Mouse (Mus musculus) heart, postnatal 4 days (tissue): Measurements from ENCODE around the gene Nudt14. TPM values are rescaled to one million over a fixed set of nuclear protein-coding genes. Genes with fewer than 3 reads are reported as not detected.

ENCODE experiments used
- DNase-seq: peaks from one replicate; pipeline ENCODE4 v3.0.0; 2021
- total RNA-seq, 2 experiments: library from RNA; stranded (reverse); gene quantifications; 2 replicates each; pipeline ENCODE4 v1.2.3; 2021

The Nudt14 gene
- total RNA-seq, 2 experiments from 2014 or later, result 10.3 to 15.7 TPM

DNA sequence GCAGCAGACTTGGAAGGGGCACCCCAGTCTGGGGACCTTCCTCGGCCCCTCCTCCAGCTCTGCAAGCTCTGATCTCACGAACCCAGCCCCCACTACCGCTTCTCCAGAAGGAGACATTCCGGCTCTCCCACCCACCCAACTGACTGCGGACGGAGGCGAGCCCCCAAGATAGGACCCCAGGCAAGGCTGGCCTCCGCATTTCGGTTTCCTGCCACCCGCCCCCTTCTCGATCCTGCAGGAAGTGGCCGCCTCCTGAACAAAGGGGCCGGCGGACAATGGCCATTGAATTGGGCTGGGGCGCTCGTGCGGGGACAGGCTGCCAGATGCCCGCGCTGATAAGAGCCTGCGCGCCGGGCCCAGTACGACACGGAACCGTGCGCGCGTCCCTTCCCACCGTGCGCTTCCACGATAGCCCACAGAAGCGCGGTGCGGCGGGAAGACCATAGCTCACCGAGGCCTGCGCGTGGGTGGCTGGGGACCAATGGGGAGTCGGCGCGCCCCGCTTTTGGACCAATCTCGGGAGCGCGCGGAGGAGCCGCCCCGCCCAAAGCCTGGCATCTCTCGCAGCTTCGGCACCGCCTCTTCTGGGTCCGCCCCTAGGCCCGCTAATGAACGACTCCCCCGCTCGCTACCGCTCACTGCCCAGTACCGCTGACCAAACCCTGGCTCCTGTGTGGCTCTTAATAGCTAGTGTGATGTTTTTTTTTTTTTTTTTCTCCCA, 8.3 kb upstream of the Nudt14 start:
- peak; percentile 89 for DNase-seq

DNA sequence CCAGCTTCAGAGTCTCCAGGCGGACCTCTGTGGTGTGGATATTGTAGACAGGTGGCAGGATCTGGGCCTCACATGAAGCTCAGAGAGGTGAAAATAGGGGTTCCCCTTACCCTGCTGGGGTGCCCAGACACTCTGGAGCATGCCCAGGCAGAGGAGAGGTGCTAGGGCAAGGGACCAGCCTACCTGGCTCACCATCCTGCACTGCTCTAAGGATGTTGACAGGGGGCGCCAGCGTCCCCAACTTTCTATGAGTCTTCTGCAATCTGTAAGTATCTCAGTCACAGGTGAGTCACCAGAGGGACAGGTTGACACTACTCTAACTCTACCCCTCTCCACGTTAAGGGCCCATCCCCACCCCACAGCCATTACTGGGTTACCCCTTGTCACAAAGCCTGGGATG, 5.4 kb upstream of the Nudt14 start:
- DNase-seq, result no peak

DNA sequence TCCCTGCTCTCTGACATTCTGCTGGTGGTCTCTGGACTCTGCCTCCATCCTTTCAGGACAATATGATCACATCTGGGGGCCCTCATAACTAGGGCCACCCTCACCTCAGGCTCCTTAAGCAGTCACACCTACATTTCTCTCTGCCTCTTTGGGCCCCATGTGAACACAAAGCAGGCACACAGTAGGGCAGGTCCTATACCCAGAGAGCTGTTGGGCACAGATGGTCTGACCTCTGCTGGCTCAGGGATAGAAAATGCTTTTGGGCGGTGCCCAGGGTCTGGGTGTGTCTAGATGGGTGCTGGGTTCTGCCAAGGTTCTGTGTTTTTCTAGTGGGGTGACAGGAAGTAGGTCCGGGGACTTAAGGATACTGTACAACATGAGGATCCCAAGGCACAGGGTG, 1.7 kb upstream of the Nudt14 start:
- DNase-seq, result no peak

DNA sequence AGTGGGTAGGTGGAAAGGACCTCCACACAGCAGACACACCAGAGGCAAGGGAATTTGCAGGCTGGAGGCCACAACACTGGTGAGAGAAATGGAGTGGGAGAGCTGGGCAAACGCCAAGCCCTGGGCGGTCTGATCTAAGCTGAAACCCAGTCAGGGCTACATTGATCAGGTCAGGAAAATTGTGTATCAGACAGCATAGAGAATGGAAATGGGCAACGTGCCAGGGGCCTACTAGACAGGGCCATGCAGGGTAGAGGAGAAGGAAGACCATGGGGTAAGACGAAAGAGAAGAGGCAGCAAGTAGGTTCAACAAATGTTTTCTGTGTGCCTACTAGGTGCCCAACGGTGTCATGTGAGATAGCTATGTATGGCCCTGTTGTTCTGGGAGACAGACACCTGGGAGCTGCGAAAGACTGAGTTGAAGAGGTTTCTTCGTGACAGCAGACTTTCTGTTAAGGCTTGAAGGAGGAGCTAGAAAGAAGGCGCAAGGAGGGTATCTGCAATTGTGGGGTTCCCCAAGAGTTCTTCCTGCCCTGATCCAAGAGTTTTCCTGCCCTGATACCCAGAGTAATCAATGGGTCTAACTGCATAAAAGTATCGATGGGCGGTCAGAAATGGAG, 658 bp downstream of the Nudt14 start:
- DNase-seq, result peak; percentile 46

DNA sequence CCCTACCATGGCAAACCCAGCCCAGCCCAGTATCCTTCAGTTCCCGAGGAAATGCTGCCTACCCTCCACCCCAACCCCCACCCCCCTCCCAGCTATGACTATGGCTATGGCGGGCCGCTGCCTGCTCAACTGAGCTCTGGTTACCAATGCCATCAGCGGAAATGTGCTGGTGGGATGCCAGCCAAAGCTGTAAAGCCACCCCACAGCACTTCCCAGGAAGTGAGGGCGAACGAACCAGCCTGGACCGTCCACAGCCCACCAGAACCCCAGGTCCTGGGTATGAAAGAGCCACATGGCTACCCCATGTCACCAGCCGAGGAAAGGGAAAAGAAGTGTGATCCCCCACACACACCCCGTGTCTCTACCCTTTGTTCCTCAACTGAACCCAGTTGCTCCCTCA, 1.2 kb downstream of the Nudt14 start:
- DNase-seq, result no peak

DNA sequence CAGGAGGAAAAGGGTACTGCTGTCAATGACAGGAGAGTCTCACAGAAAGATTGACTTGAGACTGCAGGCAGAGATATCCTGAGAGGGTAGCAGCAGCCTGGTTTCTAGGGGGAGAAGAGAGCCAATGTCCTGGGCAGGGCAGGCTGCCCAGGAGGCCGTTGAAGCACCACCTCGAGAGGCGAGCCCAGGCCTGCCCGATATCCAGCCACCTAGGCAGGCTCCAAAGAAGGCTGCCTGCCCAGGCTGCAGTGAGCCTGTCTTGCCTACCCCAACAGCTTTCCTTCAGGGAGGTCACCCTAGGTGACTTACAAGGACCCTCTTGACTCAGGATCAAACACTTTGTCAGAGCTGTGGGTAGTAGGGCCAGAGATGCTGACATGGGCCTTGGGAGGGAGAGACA, 1.7 kb downstream of the Nudt14 start:
- DNase-seq, result no peak

DNA sequence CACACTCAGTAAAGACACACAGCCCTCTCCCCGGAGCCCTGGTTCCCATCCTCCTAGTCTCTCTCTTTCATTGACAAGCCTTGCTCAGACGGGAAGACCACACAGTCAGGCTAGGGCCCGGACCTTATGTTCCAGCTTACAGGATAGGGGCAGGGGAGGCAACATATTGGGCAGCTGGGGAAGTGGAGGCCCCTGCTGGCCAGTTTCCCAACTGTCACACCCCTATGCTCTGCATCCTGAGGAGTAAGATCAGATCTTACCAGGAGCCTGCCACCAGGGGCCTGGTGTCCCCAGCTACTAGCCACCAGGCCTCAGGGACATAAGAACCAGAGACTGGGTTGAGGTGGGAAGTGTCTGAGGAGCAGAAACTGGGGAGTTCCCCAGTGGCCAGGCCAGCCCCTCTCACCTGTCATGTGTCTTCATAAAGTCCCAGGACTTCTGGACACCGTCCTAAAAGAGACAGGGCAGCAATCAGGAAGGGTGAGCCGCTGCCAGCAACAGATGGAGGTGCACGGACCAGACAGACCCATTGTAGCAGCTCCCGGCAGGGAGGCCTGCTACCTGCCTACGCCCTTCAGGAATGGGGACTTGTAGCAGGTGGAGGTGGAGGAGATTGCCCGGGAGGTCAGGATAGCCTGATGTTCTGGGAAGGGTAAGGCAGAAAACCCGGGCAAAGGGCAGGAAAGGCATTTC, 2.9 kb downstream of the Nudt14 start:
- DNase-seq, result peak; percentile 42

DNA sequence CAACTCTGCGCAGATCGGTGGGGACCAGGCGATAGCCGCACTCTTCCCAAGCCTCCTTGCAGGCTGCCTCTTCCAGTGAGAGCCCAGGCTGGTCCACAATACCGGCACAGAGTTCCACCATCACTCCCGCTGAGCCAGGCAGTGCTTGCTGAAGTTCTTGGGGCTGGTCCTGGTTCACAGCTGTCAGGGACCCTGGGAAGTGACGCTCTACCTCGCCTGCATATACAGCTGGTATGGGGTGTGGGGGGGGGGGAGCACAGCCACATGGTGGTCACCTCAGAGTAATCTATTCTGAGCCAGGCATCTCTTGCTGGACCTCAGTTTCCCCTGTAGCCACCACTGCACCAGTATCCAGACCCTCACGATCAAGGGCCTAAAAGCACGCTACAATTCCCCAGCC, 3.6 kb downstream of the Nudt14 start:
- no peak for DNase-seq

DNA sequence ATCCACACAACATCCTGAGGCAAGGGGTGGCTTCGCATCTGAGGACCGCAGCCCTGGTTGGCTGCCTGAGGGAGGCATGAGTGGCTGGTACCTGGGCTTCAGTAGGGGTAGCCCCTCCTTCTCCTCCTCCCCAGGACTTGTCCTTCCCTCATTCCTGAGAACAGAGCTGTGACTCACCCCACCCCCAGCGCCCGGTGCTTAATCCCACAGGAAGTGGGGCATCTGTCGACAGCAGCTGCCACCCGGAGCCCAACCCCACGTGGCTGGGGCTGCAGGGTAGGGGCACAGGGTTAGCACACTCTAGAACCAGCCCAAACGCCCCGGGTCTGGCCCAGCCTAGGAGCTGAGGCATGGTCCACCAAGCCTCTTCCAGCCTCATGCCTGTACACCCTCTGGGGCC, 4.0 kb downstream of the Nudt14 start:
- DNase-seq, result no peak

DNA sequence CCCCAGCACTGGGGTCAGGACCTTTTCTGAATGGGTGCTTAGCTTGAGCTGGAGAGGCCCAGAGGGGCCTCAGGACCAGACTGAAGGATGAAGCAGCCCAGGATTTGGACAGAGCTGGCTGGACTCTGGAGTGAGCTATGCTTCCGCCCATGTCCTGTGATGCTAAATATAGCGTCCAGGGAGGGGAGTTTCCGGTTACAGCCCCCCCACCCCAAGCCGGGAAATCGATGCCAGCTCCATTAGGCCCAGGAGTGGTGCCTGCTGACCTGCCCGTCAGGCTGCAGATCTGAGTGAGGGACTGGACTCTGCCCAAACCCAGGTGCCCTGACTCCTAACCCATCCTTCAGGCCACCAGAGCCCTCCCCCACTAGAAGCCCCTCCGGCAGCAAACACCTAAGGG, 9.3 kb downstream of the Nudt14 start:
- DNase-seq, result no peak

DNA sequence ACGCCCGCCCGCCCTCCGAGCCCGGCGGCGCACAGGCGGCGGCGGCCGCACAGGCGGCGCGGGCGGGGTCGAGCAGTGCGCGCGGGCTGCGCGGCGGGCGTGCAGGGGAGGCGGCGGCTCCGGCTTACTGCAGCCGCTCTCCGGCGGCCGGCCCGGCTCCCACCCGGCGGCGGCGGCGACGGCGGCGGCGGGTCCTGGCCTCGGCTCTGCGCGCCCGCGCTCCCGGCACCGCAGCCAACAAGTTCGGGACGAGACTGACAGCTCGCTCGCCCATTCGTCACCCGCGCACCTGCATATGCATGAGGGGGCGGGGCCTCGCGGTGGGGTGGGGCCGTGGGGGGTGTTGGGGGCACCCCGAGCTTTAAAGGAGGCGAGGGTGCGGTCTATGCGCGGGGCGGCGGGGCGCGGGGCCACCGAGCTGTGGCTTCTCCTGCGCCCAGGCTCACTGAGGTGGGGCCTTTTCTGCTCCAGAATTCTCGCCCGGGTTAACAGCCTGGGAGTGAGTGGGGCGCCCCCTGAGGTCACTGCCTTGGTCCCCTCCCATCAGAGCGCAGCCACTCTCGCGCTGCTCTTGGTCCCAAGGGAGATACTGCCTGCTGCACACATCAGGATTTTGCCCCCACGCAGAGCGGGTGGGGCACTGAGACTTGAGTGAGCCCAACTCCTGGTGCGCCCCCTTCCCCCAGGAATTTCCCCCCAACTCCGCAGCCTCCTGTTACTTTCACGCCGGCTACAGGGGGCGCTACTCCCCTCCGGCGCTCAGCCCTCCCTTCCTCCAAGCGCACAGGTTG, 12.2 kb downstream of the Nudt14 start, which contains the start of gene Jag2:
Gene Jag2 (minus strand): TSS at position 215 of the 791 bp plus-strand sequence.
- peak; percentile 75 for DNase-seq

DNA sequence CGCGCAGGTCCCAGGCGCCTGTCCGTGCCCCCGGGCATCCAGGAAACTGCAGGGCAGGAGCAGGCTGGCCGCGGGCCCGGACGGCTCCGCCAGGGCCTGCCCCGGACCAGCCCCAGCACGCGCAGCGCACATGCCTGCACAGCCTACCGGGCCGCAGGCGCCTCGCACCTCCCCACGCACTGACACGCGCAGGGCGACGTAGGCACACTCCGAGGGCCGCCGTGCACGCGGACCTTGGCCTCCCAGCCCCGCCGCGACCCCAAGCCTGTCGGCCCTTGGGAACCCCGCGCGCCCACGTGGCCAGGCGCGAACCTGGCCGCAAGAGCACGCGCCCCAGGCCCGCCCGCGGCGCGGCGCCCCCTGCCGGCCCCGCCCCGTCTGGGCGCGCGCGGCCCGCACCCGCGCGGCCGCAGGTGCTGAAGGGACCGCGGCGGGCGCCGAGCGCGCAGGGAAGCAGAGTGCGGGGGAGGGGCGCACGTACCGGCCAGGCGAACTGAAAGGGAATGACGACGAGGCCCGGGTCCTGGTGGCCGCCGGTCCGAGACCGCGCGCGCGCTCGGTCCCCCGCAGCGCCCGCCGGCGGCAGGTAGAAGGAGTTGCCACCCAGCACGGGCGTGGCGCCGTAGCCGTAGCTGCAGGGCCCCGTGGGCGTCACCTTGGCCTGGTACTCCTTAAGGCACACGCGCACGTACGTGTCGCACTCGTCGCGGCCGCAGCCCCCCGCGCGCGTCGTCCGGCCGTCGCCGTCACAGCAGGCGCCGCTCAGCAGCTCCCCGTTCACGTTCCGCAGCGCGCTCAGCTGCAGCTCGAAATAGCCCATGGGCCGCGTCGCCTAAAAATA, 13.3 kb downstream of the Nudt14 start:
- DNase-seq, result peak; percentile 41

DNA sequence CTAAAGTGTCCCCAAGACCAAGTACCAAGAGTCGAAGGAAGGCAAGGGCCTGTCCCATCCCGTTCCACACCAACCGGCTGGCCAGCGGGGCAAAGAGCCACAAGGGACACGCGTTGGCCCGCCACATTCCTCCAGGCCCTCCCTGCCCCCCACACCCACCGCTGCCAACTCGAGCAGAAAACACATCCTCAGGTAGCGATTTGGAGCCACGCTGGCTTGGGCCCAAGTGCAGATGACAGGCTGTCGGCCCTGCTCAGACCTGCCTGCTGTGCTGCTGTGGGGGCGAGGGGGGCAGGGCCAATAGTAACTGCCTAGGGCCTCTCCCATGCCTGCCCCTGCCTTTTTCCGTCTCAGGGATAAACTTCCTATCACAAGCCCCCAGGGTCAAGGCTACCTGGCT, 14.7 kb downstream of the Nudt14 start:
- DNase-seq, result no peak

DNA sequence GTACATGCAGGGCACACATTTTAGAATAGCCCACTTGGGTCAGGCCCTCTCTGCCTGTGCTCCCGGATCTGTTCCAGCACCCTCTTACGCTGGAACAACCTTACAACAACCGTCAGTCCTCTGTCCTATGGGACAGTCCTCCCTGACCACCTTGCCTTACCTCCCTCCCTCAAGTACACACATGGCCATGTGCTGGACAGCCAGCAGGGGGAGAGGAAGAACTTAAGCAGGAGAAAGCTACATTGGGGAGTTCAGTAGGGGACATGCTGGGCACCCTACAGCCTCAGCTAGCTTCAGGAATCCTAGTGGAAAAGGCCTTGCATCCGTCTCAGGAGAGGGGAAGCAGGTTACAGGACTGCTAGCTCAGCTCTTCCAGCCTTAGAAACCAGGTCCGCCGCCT, 16.0 kb downstream of the Nudt14 start:
- no peak for DNase-seq

DNA sequence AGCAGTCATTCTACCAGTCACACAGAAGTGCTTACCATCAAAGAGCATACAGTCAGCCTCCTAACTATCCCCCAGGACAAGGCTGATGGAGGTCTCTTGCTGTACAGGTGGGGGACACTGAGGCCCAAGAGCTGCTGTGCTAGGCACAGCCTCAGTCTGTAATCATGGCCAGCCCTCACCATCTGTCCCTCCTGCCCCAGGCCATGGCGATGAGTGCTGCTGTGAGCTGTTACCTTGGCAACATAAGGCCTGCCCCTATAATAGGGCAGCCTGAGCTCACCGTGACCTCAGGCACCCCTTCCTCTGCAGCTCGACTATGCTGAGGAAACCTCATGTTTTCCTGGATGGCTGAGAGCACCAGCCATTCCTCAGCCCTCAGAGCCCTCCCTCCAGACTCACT, 19.4 kb downstream of the Nudt14 start:
- DNase-seq, result no peak

DNA sequence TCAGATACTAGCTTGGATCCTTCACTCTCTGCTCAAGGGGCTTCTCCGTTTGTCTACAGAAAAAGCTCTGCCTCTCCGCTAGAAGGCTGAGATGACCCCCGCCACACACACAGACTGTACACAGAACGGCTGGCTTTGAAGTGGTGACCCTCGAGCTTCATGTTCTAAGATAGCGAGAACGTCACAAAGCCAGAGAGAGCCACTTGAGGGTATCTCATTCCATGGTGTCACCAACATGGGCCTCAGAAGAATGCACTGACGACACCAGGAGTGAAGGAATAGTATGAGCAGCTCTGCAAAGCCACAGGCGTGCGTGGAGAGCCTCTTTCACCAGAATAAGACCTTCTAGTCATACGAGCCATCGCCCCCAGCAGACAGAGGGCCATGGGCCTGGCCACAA, 20.4 kb downstream of the Nudt14 start:
- DNase-seq, result peak; percentile 28

DNA sequence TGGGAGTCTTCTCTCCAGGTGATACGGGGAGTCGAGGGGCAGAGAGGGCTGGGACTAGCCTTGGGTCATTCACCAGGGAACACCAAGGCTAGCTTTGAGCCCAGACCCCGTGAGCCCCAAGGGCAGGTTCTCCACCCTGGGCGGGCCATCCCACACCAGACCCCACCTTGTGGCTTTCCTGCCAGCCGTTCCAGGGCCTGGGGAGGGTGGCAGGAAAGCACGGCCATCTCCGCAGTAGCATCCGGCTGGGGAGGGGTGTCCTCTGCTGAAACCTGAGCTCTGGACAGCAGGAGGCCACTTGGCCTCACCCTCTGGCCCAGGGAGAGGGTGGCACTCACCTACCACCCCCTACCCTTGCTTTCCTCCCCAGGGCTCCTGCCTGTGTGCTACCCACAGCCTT, 24.0 kb downstream of the Nudt14 start:
- peak; percentile 33 for DNase-seq

DNA sequence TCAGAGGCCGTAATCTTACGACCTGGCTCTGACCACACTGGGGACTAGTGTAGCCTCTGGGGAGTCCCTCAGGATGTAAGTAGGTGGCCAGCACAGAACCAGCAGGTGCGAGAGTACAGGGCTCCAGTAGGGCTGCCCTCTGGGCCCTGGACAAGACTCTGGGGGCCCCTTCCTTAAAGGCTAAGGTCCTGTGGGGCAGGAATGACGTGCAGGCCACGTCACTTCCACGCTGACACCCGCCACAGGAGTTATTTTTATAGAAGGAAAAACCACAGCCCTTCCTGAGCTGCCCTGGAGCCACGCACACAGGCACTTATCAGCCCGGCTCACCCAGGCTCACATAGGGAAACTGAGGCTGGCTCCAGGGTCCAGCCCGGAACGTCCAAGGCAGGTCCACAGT, 24.4 kb downstream of the Nudt14 start:
- no peak for DNase-seq

DNA sequence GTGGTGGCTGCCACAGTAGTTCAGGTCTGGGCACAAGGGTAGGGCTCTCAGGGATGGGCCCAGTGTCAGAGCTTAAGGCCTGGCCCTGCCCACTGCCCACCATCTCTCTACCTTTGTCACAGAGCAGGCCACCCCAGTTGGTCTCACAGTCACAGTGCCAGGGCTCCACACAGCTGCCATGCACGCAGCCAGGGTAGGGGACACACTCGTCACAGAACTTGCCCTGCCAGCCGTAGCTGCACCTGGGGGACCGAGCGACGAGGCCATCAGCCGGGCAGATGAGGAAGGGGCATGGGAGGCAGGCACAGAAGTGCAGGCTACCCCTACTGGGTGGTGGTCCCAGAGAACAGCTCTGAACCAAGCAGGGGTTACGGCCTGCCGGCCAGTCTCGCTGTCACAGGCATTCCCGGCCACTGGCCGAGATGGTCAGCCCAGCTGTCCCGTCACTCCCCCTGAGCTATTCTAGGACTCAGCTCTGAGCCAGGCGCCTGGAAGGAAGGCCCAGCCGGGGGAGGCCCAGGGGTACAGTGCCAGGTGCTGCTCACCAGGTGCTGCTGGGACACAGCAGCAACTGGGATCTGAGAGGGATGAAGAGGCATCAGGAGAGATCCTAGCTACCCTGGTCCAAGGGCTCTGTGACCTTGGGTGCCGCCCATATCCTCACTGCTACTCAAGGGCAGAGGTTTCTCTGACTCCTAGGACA, 25.1 kb downstream of the Nudt14 start:
- DNase-seq, result peak; percentile 68

DNA sequence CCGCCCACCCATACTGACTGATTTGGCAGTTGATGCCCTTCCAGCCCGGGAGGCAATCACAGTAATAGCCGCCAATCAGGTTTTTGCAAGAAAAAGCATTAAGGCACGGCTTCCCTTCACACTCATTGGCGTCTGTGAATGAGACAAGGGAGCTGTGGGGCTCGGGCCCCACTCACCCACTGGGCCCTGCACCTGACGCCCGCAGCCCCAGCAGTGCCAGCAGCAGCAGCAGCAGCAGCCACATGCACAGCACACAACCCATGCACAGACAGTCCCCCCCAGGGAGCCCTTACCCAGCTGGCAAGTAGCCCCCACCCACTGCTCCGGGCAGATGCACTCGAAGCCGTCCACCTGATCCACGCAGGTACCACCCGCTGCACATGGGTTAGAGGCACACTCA, 26.3 kb downstream of the Nudt14 start:
- DNase-seq, result no peak

DNA sequence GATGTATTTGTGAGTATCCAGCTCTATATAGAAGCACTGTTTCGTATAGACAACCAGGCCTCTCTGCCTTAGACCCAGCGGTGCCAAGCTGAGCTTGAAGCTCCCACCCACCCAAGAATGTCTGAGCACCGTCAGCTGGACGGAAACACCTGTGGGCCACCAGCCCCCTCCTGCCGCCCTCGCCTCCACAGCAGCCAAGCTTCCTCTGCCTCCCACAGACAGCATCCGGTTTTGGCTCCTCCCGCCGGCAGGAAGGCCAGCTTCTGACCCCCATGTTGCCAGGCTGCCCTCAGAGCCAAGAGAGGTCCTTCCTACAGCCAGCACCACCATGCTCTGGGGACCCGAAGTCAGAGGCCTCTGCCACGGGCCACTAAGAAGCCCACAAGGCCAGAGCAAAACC, 27.4 kb downstream of the Nudt14 start:
- peak; percentile 51 for DNase-seq
